Mouse (Mus musculus) heart, postnatal 0 days (tissue): ENCODE data around the gene Apold1.

Experiments used
- CTCF ChIP-seq: IDR thresholded peaks from 2 replicates; pipeline ENCODE4 v1.5.1; 2016; ENCODE audit warnings: antibody characterized with exemption, control low read depth, low read depth
- EP300 ChIP-seq: IDR thresholded peaks from 2 replicates; pipeline ENCODE4 v1.6.1; 2016; ENCODE audit warnings: antibody characterized with exemption, low read depth

DNA sequence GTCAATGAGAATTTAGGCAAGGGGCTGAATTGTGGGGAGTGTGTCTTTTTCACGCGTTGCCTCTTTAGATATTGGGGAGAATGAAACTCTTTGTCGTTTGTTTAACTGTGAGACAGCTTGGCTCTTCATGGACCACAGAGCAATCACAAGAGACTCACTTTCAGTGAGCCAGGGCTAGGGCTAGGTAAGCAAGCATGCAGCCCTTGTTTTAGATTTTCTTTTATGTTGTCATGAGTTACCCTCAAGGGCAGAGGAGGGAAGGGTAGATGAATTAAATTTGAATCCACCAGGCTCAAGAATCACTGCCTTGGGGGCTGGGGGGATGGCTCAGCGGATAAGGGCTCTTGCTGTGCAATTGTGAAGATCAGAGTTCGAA, 19.0 kb upstream of the Apold1 start:
- TF ChIP-seq EP300, result no peak
- TF ChIP-seq CTCF, result no peak
